8 mouse cellular contexts compared by ENCODE assay signal in the genomic region with DNA sequence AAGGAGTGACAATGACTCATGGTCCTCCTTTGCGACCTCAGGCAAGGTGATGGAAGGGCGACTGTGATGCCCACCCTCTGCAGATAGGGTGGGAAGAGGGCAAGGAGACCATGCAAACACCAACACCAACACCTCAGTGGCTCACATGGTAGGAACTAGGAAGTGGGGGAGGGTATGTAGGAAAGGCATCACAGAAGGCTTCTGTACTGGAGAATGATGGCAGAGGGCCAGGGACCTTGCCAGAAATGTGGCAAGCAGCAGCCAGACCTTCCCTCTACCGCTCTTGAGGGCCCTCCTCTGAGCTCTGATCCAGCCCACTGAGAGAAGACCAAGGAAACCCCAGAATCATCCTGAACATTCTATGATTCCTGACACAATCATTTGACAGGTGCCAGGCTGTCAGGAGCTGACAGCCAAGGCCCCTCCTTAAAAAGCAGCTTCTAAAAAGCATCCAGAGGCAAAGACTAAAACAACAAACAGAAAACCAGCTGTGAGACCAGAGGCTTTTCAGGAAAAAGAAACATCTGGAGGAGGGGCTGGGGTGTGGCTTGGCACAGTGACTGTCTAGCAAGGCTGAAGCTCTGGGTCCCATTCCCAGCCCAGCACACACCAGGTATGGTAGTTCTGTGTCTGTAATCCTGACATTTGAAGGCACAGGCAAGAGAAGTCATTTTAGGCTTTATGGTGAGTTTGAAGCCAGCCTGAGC. TPM values are rescaled to one million over a fixed set of nuclear protein-coding genes. Genes with fewer than 3 reads are reported as not detected.
DNase-seq lines count a peak whose midpoint lies in the region; ATAC-seq lines count a peak whose summit lies in the region.

No protein-coding gene starts in this region.

- H3K4me3 ChIP-seq in heart, embryonic 15.5 days, result no peak overlapping the region

- no peak overlapping the region for H3K4me2 ChIP-seq in heart, embryonic 15.5 days

- H3K36me3 ChIP-seq in heart, embryonic 15.5 days, result no peaks in the 10 kb centered on the region

- peak; percentile 63 for DNase-seq in retina, postnatal 1 day
- no peak for DNase-seq in retina, embryonic 14.5 days (ENCODE audit: low spot score)
- DNase-seq in cerebellum, adult 9-11 months, result peak; percentile 46
- DNase-seq in kidney, postnatal 4 days, result peak; percentile 73 to 81
- peak; percentile 87 for DNase-seq in lung, postnatal 10 days

- no peaks in the 10 kb centered on the region for H3K27me3 ChIP-seq in heart, embryonic 15.5 days

- 44% methylated on average over 3 of the region's 3 CpGs for WGBS in heart, embryonic 15.5 days

- peak; percentile 32 for ATAC-seq in heart, embryonic 15.5 days (replicated peaks; ENCODE audit: insufficient number of reproducible peaks, insufficient read depth, low FRiP score, low read depth)
- ATAC-seq in granulocyte monocyte progenitor cell, adult 5-6 weeks (replicated peaks; ENCODE audit: poor library complexity, severe bottlenecking), result no peak; the same call in 1 of the 2 replicates
- no peak for ATAC-seq in inflammation-experienced regulatory T-cells, adult 6 months

- no peak overlapping the region for H3K9ac ChIP-seq in heart, embryonic 15.5 days

- H3K27ac ChIP-seq in heart, embryonic 15.5 days, result peak overlapping the region; percentile 67

- no peaks in the 10 kb centered on the region for H3K9me3 ChIP-seq in heart, embryonic 15.5 days (replicated peaks)

- peaks cover 52% of the 10 kb centered on the region for H3K4me1 ChIP-seq in heart, embryonic 15.5 days (replicated peaks)

RNA-seq across cellular contexts. Expression of a gene that starts 13.3 kb away (rescaled TPM):
- 0.44 TPM in 1 of 2 replicates, not detected in the other for polyA plus RNA-seq in heart, embryonic 15.5 days (2015; fragmentation: Nextera tagmentation; extraction: Ambion mirVana)
- not detected in 2 replicates for total RNA-seq in granulocyte monocyte progenitor cell, adult 5-6 weeks (2014; fragmentation: Nextera tagmentation)
- not detected in 2 replicates for total RNA-seq in granulocyte monocyte progenitor cell, adult 5-6 weeks (2017)
- not detected for polyA plus RNA-seq in inflammation-experienced regulatory T-cells, adult 6 months (2017; shearing (Covaris generic))
